Mouse (Mus musculus): Measurements from ENCODE around the gene Selenof.

Selenof gene

GRCm38 (mm10) chr3:144642141-144642540 is 72.0 kb downstream of the Selenof start:
- no peak for DNase-seq (ENCODE audit: low spot score)

GRCm38 (mm10) chr3:144643301-144643871 is 73.3 kb downstream of the Selenof start:
- peak; percentile 58 for DNase-seq (ENCODE audit: low spot score)

GRCm38 (mm10) chr3:144644202-144644601 is 74.1 kb downstream of the Selenof start:
- no peak for DNase-seq (ENCODE audit: low spot score)
